Mouse (Mus musculus) liver, embryonic 11.5 days (tissue): Measurements from ENCODE around the gene Adss. TPM values are rescaled to one million over a fixed set of nuclear protein-coding genes. Genes with fewer than 3 reads are reported as not detected.
"Not testable (repeated sequence)": the region's sequence is repeated elsewhere in the genome, so short reads cannot be mapped to it uniquely, and the experiment has no call there.

Experiments
- ATAC-seq: fragments of 200-750 bp; cut with Nextera tagmentation; replicated peaks from 2 replicates; pipeline ENCODE4 v1.8.0; 2017; ENCODE audit warnings: moderate number of reproducible peaks, mild to moderate bottlenecking, moderate TSS enrichment, moderate library complexity; ENCODE audit not compliant: low FRiP score
- DNase-seq: peaks from one replicate; pipeline ENCODE4 v3.0.0-alpha.2; 2017; ENCODE audit warnings: low spot score
- H3K27ac ChIP-seq: fragments of 300-500 bp; sonication (generic); 2 replicates; pipeline ENCODE4 v1.5.1; 2014; ENCODE audit warnings: mild to moderate bottlenecking, low read depth, low read length, control low read depth
- H3K27me3 ChIP-seq: fragments of 300-500 bp; sonication (generic); replicated peaks from 2 replicates; pipeline ENCODE4 v1.6.1; 2014; ENCODE audit warnings: low read length, mixed read lengths; ENCODE audit not compliant: control insufficient read depth, insufficient read depth
- H3K36me3 ChIP-seq: fragments of 300-500 bp; sonication (generic); 2 replicates; pipeline ENCODE4 v1.6.1; 2014; ENCODE audit warnings: mild to moderate bottlenecking, low read length, moderate library complexity, mixed read lengths; ENCODE audit not compliant: control insufficient read depth, insufficient read depth
- H3K4me1 ChIP-seq: fragments of 300-500 bp; sonication (generic); replicated peaks from 2 replicates; pipeline ENCODE4 v1.6.1; 2014; ENCODE audit warnings: low read length, mixed read lengths; ENCODE audit not compliant: control insufficient read depth, insufficient read depth
- H3K4me2 ChIP-seq: fragments of 300-500 bp; sonication (generic); 2 replicates; pipeline ENCODE4 v1.6.1; 2014; ENCODE audit warnings: mild to moderate bottlenecking, control low read depth, moderate library complexity
- H3K4me3 ChIP-seq: fragments of 300-500 bp; sonication (generic); 2 replicates; pipeline ENCODE4 v1.5.1; 2014; ENCODE audit warnings: low read depth, low read length, control low read depth
- H3K9ac ChIP-seq: fragments of 300-500 bp; sonication (generic); 2 replicates; pipeline ENCODE4 v1.6.1; 2014; ENCODE audit warnings: low read depth, low read length, control low read depth
- H3K9me3 ChIP-seq: fragments of 300-500 bp; sonication (generic); 2 replicates; pipeline ENCODE4 v1.6.1; 2016; ENCODE audit warnings: low read length, inconsistent platforms, mixed read lengths; ENCODE audit not compliant: control insufficient read depth
- WGBS: fragments of 180-500 bp; shearing (Covaris S2); extraction: QIAGEN DNeasy Blood & Tissue Kit; methylation state at CpG from one replicate; pipeline ENCODE4 v1.1.7; 2014; 5-methylcytosine and 5-hydroxymethylcytosine counted together
- polyA plus RNA-seq: library from polyadenylated mRNA; unstranded; fragments of >200 nt; fragmentation: Nextera tagmentation; extraction: Ambion mirVana; gene quantifications from 2 replicates; pipeline ENCODE4 v1.2.1, GENCODE M21; 2014

Gene Adss
- polyA plus RNA-seq = 38.2 and 43.7 TPM in 2 replicates

GRCm38 (mm10) chr1:177796193-177796939 lies at the start of gene Adss:
Adss (minus strand) TSS chr1:177796511.
- Histone ChIP-seq H3K9ac (peak within 1 kb of the TSS; percentile 94), H3K4me3 (peak within 1 kb of the TSS; percentile 90), H3K27ac (peak within 1 kb of the TSS; percentile 92), H3K36me3 (no peaks in the 10 kb centered on the region), H3K27me3 (no peaks in the 10 kb centered on the region), H3K9me3 (no peaks in the 10 kb centered on the region), H3K4me2 (peak within 1 kb of the TSS; percentile 88), H3K4me1 (peaks cover 16% of the 10 kb centered on the region)
- ATAC-seq (peak; percentile 99), DNase-seq (peak; percentile 98)
- WGBS = under 1% methylated on average over 49 of the region's 64 CpGs

GRCm38 (mm10) chr1:177845812-177846211 lies 49.5 kb upstream of the Adss start:
- H3K9me3 ChIP-seq, H3K4me3 ChIP-seq, H3K4me1 ChIP-seq, H3K27ac ChIP-seq, H3K4me2 ChIP-seq, DNase-seq, ATAC-seq, H3K9ac ChIP-seq, H3K36me3 ChIP-seq, H3K27me3 ChIP-seq: not testable (repeated sequence)
- 41% methylated on average over 3 of the region's 3 CpGs for whole genome bisulfite sequencing

- not testable (repeated sequence) for H3K9me3 ChIP-seq, H3K36me3 ChIP-seq, H3K4me3 ChIP-seq, DNase-seq, H3K4me1 ChIP-seq, H3K4me2 ChIP-seq, H3K27me3 ChIP-seq, H3K9ac ChIP-seq, H3K27ac ChIP-seq, ATAC-seq
- WGBS = 71% methylated on average over 4 of the region's 4 CpGs
These were observed 31.5 kb upstream of the Adss start for GRCm38 (mm10) chr1:177827776-177828175.

GRCm38 (mm10) chr1:177806772-177807171 lies 10.5 kb upstream of the Adss start:
- not testable (repeated sequence) for H3K4me3 ChIP-seq, H3K36me3 ChIP-seq, H3K27me3 ChIP-seq, ATAC-seq, H3K4me1 ChIP-seq, H3K4me2 ChIP-seq, DNase-seq, H3K9ac ChIP-seq, H3K9me3 ChIP-seq, H3K27ac ChIP-seq
- 29% methylated on average over 1 of the region's 1 CpGs for WGBS

GRCm38 (mm10) chr1:177803511-177803910 lies 7.2 kb upstream of the Adss start:
- Histone ChIP-seq H3K4me1 (no peaks in the 10 kb centered on the region), H3K4me2 (no peak overlapping the region), H3K27ac (no peak overlapping the region), H3K9ac (no peak overlapping the region), H3K9me3 (no peaks in the 10 kb centered on the region), H3K36me3 (no peaks in the 10 kb centered on the region), H3K27me3 (no peaks in the 10 kb centered on the region), H3K4me3 (no peak overlapping the region)
- DNase-seq = no peak
- no peak for ATAC-seq
- WGBS = 64% methylated on average over 2 of the region's 2 CpGs

GRCm38 (mm10) chr1:177797151-177797755 lies 942 bp upstream of the Adss start:
- no peak overlapping the region for H3K27ac ChIP-seq
- DNase-seq (no peak), ATAC-seq (no peak)
- no peaks in the 10 kb centered on the region for H3K27me3 ChIP-seq
- no peaks in the 10 kb centered on the region for H3K9me3 ChIP-seq
- no peak overlapping the region; the same call in 1 of the 2 replicates for H3K4me3 ChIP-seq
- peaks cover 14% of the 10 kb centered on the region for H3K4me1 ChIP-seq
- WGBS = 65% methylated on average over 8 of the region's 8 CpGs
- no peaks in the 10 kb centered on the region for H3K36me3 ChIP-seq
- no peak overlapping the region for H3K9ac ChIP-seq
- H3K4me2 ChIP-seq = peak overlapping the region; percentile 39

- ATAC-seq (peak; percentile 27), DNase-seq (no peak)
- H3K9ac ChIP-seq = peak overlapping the region; percentile 94
- H3K27ac ChIP-seq = peak overlapping the region; percentile 92
- no peaks in the 10 kb centered on the region for H3K9me3 ChIP-seq
- peak overlapping the region; percentile 90 for H3K4me3 ChIP-seq
- 0% methylated on average over 41 of the region's 41 CpGs for WGBS
- H3K27me3 ChIP-seq = no peaks in the 10 kb centered on the region
- no peaks in the 10 kb centered on the region for H3K36me3 ChIP-seq
- H3K4me1 ChIP-seq = peaks cover 16% of the 10 kb centered on the region
- peak overlapping the region; percentile 88 for H3K4me2 ChIP-seq
These were observed 704 bp downstream of the Adss start for GRCm38 (mm10) chr1:177795421-177796192.

- DNase-seq (peak; percentile 33), ATAC-seq (no peak)
- peak overlapping the region; percentile 16; the same call in 1 of the 2 replicates for H3K27ac ChIP-seq
- H3K4me2 ChIP-seq = peak overlapping the region; percentile 88
- H3K9ac ChIP-seq = peak overlapping the region; percentile 71
- H3K36me3 ChIP-seq = no peaks in the 10 kb centered on the region; the same call in 1 of the 2 replicates
- H3K4me1 ChIP-seq = peaks cover 16% of the 10 kb centered on the region
- H3K4me3 ChIP-seq = peak overlapping the region; percentile 90
- WGBS = 7% methylated on average over 8 of the region's 8 CpGs
- no peaks in the 10 kb centered on the region for H3K27me3 ChIP-seq
- H3K9me3 ChIP-seq = no peaks in the 10 kb centered on the region
These were observed 1.4 kb downstream of the Adss start for GRCm38 (mm10) chr1:177794866-177795265.
